Mouse (Mus musculus) heart, embryonic 10.5 days (tissue): ENCODE data around the gene Myo9a. TPM values are rescaled to one million over a fixed set of nuclear protein-coding genes. Genes with fewer than 3 reads are reported as not detected.

Source experiments
- DNase-seq: peaks from one replicate; pipeline ENCODE4 v3.0.0-alpha.2; 2017; ENCODE audit warnings: low spot score
- H3K27ac ChIP-seq: fragments of 300-500 bp; sonication (generic); 2 replicates; pipeline ENCODE4 v1.5.1; 2016; ENCODE audit warnings: mild to moderate bottlenecking
- H3K27me3 ChIP-seq: fragments of 300-500 bp; sonication (generic); 2 replicates; pipeline ENCODE4 v1.6.1; 2016; ENCODE audit warnings: mild to moderate bottlenecking; ENCODE audit not compliant: poor library complexity, insufficient read depth, severe bottlenecking
- H3K36me3 ChIP-seq: fragments of 300-500 bp; sonication (generic); 2 replicates; pipeline ENCODE4 v1.6.1; 2016; ENCODE audit warnings: mild to moderate bottlenecking, moderate library complexity
- H3K4me1 ChIP-seq: fragments of 300-500 bp; sonication (generic); 2 replicates; pipeline ENCODE4 v1.6.1; 2016; ENCODE audit warnings: mild to moderate bottlenecking
- H3K4me3 ChIP-seq: fragments of 300-500 bp; sonication (generic); 2 replicates; pipeline ENCODE4 v1.5.1; 2016; ENCODE audit warnings: mild to moderate bottlenecking, moderate library complexity
- H3K9me3 ChIP-seq: fragments of 300-500 bp; sonication (generic); 2 replicates; pipeline ENCODE4 v1.6.1; 2016; ENCODE audit warnings: mild to moderate bottlenecking, moderate library complexity
- WGBS: fragments of 180-500 bp; shearing (Covaris S2); methylation state at CpG from one replicate; pipeline ENCODE4 v1.1.7; 2016; 5-methylcytosine and 5-hydroxymethylcytosine counted together
- polyA plus RNA-seq: library from polyadenylated mRNA; unstranded; fragments of >200 nt; fragmentation: Nextera tagmentation; extraction: Ambion mirVana; gene quantifications from 2 replicates; pipeline ENCODE4 v1.2.1, GENCODE M21; 2016

The Myo9a gene
- polyA plus RNA-seq = 9.5 and 10.2 TPM in 2 replicates

DNA sequence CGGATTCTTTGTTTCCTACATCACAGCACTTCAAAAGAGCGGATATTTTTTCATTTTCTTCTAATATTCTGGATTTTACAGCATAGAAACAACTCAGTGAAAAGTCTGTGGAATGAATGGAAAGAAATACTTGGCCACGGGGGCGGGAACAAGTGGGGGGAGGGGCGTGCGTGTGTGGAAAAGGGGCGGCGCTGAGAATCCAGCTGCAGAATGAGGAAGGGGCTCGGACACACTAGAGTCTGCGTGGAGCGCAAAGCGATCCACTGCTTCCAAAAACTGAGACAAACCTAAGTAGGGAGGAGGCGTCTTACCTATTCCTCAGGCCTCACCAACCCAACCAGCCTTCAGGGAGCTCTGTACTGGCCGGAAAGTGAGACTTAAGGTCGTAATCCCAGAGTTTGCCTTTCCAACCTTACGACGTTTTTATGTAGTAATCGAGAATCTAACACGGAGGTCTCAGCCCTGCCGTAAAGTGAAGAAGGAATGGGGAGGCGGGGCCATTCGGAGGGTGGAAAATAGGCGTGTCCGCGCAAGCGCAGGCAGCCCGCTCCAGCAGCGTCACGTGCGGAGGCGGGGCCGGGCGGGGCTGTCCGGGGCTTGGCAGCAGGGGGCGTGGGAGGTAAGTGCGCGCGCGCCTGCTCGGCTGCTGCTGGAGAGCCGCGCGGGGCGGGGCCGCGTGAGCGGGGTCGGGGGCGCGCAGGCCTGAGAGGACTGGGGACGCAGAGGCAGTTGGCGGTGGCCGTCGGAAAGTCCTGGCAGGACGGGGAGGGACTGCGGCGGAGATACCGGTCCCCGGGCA is at the start of gene Myo9a, which contains the start of gene Senp8:
Gene Myo9a (plus strand): TSS at position 630 of the 799 bp plus-strand sequence.
Gene Senp8 (minus strand): TSS at position 444 of the 799 bp plus-strand sequence.
- peaks cover 18% of the 10 kb centered on the region; the same call in 1 of the 2 replicates for H3K4me1 ChIP-seq
- peak within 1 kb of the TSS; percentile 95 for H3K4me3 ChIP-seq
- no peaks in the 10 kb centered on the region for H3K36me3 ChIP-seq
- H3K27me3 ChIP-seq = no peaks in the 10 kb centered on the region
- no peaks in the 10 kb centered on the region for H3K9me3 ChIP-seq
- WGBS = under 1% methylated on average over 59 of the region's 59 CpGs
- H3K27ac ChIP-seq = peak within 1 kb of the TSS; percentile 97
- DNase-seq = peak; percentile 99

DNA sequence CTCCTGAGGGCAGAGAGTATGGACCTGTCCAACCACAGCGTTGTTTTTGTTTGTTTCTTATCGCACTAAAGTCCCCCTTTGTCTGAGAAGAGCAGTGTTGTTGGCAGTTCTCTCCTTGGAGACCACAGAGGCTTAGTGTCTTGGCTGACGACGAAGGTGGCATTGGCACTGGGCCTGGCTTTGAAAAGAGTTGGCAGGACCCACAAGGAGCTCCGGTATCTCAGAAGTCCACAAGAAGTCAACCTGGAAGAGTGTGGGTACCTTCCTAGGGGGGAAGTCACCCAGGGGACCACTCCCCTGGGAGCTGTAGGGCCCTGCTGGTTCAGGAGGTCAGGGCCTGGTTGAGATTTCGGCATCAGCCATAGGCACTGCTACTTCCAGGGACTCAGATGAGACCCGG is 49.6 kb upstream of the Myo9a start:
- 81% methylated on average over 7 of the region's 7 CpGs for WGBS
- Histone ChIP-seq H3K27me3 (no peaks in the 10 kb centered on the region), H3K27ac (0 out of 2 replicates have a peak overlapping the region, but pooled peaks have one; percentile 36), H3K9me3 (no peaks in the 10 kb centered on the region), H3K4me3 (no peak overlapping the region), H3K4me1 (peaks cover 8% of the 10 kb centered on the region; the same call in 1 of the 2 replicates), H3K36me3 (no peaks in the 10 kb centered on the region)
- no peak for DNase-seq

DNA sequence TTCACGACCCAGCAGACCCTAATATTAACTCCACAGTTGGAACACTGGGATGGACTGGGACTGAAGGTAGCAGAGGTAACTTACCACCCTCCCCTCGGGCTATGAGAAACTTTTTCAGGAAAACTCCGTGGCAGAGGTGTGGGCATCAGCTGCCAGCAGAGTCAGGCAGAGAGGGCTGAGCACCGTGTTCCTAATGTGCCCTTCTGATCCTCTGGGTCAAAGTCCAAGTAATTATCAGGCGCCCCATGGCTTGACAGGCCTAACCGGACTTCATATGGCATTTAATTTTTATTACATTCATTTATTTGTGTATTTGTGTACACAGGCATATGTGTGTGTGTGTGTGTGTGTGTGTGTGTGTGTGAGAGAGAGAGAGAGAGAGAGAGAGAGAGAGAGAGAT is 47.6 kb upstream of the Myo9a start:
- 79% methylated on average over 6 of the region's 6 CpGs for WGBS
- Histone ChIP-seq H3K27ac (no peak overlapping the region), H3K4me3 (no peak overlapping the region), H3K36me3 (no peaks in the 10 kb centered on the region), H3K27me3 (no peaks in the 10 kb centered on the region), H3K9me3 (no peaks in the 10 kb centered on the region), H3K4me1 (peaks cover 12% of the 10 kb centered on the region)
- no peak for DNase-seq

DNA sequence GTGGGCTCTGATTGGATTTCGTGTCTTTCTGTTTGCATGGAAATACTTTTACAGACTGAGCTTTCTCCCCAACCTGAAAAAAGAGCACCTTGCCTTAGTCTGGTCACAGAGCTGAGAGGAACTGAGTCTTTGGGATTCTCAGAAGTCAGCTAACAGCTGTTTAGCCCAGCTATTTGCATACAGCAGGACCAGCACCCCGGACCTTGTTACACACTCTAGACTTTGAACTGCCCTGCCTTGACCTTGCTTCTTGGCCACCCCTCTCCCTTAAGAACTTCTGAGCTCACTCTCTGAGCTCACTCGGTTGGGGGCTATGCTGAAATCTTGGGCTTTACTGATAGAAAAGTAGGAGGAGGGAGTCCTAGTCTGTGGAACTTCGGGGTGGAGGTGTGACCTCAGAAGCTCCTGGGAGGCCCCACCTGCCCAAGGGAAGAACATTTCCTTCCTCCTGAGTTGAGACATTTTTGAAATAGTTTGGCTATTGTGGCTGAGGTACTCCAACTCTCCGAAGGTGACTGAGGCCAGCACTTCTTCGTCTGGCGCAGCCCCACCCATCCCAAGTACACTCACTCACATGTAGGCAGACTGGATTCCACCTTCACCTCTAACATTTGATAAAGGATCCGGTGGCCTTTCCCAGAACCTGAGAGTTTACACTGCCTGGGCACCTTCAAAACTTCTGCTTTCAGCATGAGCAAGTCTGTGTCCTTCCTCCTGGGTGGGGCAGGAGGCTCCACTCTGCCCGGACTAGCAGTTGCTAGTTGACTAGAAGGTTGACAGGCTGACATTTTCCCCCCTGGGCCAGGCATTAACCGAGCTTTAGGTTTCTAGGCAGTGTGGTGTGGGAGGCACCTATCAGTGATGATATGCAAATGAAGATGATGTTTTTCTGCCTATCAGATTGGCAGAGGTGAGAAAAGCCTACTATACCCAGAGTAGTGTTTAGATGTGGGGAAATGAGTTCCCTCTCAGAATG is 43.6 kb upstream of the Myo9a start:
- Histone ChIP-seq H3K4me3 (no peak overlapping the region), H3K27me3 (0 out of 2 replicates have a peak, but pooled peaks cover 9% of the 10 kb centered on the region), H3K4me1 (peaks cover 4% of the 10 kb centered on the region; the same call in 1 of the 2 replicates), H3K27ac (no peak overlapping the region), H3K36me3 (no peaks in the 10 kb centered on the region), H3K9me3 (no peaks in the 10 kb centered on the region)
- DNase-seq = no peak
- 52% methylated on average over 10 of the region's 10 CpGs for WGBS

DNA sequence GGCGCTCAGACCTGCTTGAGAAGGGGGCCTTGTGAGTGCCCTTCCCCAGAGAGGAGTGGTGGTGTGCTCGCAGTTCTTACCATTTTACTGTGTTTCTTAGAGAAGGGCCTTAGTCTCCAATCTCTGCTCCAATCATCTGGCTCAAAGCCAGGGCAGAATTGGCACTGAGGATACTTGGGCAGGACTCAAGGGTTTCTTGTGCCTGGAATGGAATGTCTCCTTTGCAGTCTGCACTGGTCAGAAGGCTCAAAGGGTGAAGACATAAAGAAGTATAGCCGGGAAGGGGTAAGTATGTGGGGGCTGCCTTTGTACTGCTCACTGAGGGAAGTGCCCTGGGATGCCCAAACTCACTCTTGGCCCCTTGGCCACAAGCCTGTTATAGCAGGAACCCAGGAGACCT is 41.5 kb upstream of the Myo9a start:
- H3K27ac ChIP-seq = no peak overlapping the region
- no peaks in the 10 kb centered on the region for H3K9me3 ChIP-seq
- no peaks in the 10 kb centered on the region for H3K36me3 ChIP-seq
- DNase-seq = no peak
- H3K4me1 ChIP-seq = peaks cover 10% of the 10 kb centered on the region; the same call in 1 of the 2 replicates
- 80% methylated on average over 3 of the region's 3 CpGs for WGBS
- no peak overlapping the region for H3K4me3 ChIP-seq
- 0 out of 2 replicates have a peak, but pooled peaks cover 9% of the 10 kb centered on the region for H3K27me3 ChIP-seq

DNA sequence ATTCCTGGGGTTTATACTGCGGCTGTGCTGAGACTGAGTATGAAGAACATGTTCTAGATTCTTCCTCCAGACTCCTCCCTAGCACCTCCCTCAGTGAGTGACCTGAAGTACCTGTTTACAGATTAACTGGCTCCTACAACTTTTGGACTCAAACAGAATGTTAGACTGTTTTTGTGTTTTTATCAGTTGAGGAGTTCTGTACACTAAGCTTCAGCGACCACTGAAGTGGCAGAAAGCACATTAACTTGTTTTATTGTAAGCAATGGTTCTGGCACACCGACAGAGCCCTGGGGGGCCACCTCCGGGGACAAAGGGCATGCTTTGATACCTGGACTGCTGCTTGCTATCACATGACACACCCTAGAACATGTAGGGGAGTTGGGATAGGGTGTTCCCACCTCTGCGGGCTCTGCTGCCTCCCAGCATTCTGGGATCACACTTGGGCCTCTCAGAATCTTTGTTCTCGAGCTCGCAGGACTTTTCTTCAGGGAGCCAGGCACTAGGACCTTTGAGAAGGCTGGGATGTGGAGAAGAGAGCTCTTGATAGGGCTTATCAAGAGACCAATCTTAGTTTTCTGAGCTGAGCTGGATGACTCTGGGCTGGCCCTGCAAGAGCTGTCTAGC is 34.3 kb upstream of the Myo9a start:
- no peaks in the 10 kb centered on the region for H3K9me3 ChIP-seq
- no peak overlapping the region for H3K27ac ChIP-seq
- WGBS = 68% methylated on average over 7 of the region's 7 CpGs
- peaks cover 6% of the 10 kb centered on the region; the same call in 1 of the 2 replicates for H3K4me1 ChIP-seq
- DNase-seq = no peak
- no peak overlapping the region for H3K4me3 ChIP-seq
- no peaks in the 10 kb centered on the region for H3K36me3 ChIP-seq
- H3K27me3 ChIP-seq = no peaks in the 10 kb centered on the region

DNA sequence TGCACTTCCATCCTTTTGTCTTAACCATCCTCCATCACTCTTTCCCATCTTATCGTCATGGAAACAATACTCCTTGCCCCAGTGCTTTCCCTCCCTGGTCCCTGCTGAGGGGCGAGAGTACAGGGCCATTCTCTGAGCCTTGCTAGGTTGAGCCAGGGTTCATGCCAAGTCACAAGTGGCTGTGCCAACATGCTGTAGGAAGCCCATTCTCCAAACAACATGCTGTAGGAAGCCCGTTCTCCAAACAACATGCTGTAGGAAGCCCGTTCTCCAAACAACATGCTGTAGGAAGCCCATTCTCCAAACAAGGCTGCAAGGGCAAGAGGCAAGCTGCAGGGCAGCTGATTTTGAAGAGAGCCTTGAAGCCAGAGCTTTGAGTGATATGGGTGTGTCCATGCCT is 32.5 kb upstream of the Myo9a start:
- WGBS = 86% methylated on average over 4 of the region's 4 CpGs
- Histone ChIP-seq H3K9me3 (no peaks in the 10 kb centered on the region), H3K4me1 (peaks cover 7% of the 10 kb centered on the region), H3K27ac (no peak overlapping the region), H3K36me3 (no peaks in the 10 kb centered on the region), H3K4me3 (no peak overlapping the region), H3K27me3 (no peaks in the 10 kb centered on the region)
- peak; percentile 43 for DNase-seq

DNA sequence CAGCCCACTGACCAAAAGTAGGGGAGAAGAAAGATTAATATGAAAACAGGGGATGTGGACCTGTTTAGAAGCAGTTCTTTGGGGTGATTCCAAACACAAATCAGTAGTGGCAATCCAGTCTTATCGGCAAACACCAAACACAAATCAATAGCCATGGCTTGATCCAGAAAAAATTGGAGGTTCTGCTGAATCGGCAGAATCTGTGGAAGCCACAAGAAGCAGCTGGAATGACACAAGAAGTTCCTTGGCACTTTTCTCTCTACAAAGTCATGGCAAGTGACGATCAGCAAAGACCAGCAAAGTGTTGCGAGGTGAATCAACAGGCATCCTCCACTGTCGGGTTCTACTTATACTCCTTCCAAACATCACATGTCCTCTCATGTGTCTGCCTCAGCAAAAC is 29.6 kb upstream of the Myo9a start:
- Histone ChIP-seq H3K36me3 (no peaks in the 10 kb centered on the region), H3K27ac (no peak overlapping the region), H3K27me3 (no peaks in the 10 kb centered on the region), H3K4me1 (peaks cover 17% of the 10 kb centered on the region), H3K9me3 (no peaks in the 10 kb centered on the region), H3K4me3 (no peak overlapping the region)
- DNase-seq = peak; percentile 42
- 79% methylated on average over 5 of the region's 5 CpGs for WGBS

DNA sequence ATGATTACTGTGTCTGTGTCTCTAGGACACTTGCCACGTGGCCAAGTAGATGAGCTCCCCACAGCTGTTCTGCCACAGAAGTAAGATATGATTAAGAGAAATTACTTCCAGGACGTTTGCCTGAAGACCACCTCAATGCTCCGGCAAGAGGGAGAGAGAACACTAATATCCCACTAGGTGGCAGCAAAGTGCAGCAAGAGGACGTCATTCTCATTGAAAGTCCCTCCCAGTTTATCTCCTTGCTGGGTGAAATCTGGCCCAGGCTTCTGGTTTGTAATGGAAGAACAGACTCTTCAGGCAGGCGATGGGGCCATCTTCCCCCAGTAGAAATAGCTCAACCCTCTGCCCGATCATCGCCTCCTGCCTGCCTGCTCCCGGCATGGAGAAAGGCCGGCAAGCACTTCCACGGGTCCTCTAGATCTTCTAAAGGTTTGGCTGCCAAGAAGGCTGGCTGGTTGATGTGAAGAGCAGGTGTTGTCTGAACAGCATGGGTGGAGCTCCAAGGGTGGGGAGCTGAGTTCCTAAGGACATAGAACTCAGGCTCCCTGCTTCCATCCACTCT is 27.5 kb upstream of the Myo9a start:
- 18% methylated on average over 10 of the region's 10 CpGs for WGBS
- peak overlapping the region; percentile 79 for H3K27ac ChIP-seq

DNA sequence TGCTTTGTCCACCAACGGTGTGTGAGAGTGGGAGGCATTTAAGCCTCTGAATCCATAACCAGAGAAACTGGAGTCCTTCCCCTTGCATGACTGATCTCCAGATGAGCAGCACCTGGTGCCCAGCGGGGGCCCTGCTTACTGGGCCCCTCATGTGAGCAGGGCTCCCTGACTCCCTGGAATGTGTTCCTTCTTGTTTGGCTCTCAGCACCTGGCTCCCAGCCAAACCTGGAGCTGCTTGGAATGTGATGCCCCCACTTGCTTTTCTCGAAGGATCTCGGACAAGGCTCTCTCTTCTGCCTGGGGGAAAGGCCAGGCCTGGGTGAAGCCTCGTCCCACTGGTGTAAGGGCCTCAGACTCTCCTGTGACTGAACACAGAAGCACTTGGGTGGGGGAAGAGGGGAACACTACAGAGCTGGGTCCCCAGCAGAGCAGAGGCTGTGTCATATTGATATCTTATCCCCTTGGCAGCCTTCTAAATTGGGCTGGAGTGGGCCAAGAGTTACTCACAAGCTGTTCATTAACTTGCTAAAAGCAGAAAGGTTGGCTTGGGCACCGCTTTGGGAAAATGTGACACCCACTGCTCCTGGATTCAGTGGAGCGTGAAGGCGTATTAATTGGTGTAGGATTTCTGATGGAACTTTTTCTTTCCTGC is 26.8 kb upstream of the Myo9a start:
- Histone ChIP-seq H3K27me3 (no peaks in the 10 kb centered on the region), H3K4me1 (peaks cover 17% of the 10 kb centered on the region), H3K36me3 (no peaks in the 10 kb centered on the region), H3K9me3 (no peaks in the 10 kb centered on the region), H3K27ac (peak overlapping the region; percentile 57), H3K4me3 (no peak overlapping the region)
- 61% methylated on average over 8 of the region's 8 CpGs for WGBS
- peak; percentile 77 for DNase-seq

More for the DNA sequence above, 27.5 kb upstream of the Myo9a start:
- H3K4me3 ChIP-seq = peak overlapping the region; percentile 33; the same call in 1 of the 2 replicates
- no peaks in the 10 kb centered on the region for H3K9me3 ChIP-seq
- no peaks in the 10 kb centered on the region for H3K27me3 ChIP-seq
- DNase-seq = peak; percentile 88
- H3K4me1 ChIP-seq = peaks cover 17% of the 10 kb centered on the region
- no peaks in the 10 kb centered on the region for H3K36me3 ChIP-seq

DNA sequence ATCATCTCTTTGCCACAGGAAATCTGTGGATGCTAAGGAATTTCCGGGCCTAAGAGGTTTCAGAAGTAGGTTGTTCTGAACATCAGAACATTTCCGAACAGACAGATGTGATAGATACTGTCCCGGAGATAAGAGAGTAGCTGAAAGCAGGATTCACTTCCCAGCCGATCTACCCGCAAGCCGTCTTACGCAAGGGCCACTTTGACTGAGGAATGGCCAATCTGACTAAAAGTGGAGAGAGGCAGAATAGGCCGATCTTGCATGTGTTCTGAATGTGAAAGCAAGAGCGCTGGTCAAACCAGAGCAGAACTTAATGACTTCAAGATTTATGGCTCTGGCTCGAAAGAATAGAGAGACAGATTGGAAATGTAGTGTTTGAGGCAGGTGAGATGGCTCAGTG is 25.2 kb upstream of the Myo9a start:
- Histone ChIP-seq H3K4me3 (no peak overlapping the region), H3K4me1 (peaks cover 17% of the 10 kb centered on the region), H3K27me3 (no peaks in the 10 kb centered on the region), H3K9me3 (no peaks in the 10 kb centered on the region), H3K36me3 (no peaks in the 10 kb centered on the region), H3K27ac (no peak overlapping the region)
- DNase-seq = peak; percentile 11
- WGBS = 75% methylated on average over 10 of the region's 10 CpGs
